Mouse (Mus musculus) gastrocnemius, postnatal 10 days (tissue): ENCODE data around the gene Il17d. TPM values are rescaled to one million over a fixed set of nuclear protein-coding genes. Genes with fewer than 3 reads are reported as not detected.
A peak's percentile ranks its signal among the peaks of the same experiment; 100 is the strongest.

Experiments
- DNase-seq: peaks from one replicate; pipeline ENCODE4 v3.0.0; 2021; ENCODE audit warnings: mixed read lengths
- total RNA-seq, 2 experiments: library from RNA; stranded (reverse); gene quantifications; 2 replicates each; pipeline ENCODE4 v1.2.3; 2021

Il17d gene
- total RNA-seq, 2 experiments from 2014 or later = 7.7 to 9.3 TPM

DNA sequence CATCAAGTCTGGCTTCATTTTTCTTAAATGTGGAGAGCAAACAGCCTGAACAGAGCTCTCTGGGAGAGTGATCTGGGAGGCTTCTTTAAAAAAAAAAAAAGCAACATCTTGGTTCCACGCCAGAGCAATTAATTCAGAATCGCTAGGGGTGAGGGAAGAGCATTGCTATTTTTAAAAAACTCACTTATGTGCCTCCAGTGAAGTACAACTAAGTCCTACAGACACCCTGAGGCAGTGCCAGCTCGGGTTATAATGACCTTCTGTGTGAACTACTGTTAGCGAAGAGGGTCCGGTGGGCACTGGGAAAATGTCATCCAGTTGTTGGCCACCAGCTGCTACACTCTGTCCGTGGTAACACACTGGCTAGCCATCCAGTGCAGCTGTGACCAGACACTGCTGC lies 11.1 kb downstream of the Il17d start:
- no peak for DNase-seq

DNA sequence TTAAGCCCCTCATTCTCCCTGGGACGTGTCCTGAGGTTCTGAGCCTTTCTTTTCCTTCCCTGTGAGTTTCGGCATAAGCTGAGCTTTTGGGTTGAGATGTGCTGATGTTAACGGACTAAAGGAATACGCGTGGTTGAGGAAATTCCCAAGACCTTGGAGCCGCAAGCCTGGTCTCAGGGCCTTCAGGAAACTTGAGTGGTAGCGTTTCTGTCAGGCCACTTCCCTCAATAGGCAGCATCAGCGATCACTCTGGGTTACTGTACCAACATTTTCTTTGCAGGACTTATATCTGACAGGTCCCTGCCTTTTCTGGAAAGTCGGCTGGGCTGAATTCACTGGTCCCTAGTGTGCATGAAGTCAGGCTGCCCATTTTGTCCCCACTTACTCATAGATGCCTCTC lies 12.2 kb downstream of the Il17d start:
- DNase-seq = no peak

DNA sequence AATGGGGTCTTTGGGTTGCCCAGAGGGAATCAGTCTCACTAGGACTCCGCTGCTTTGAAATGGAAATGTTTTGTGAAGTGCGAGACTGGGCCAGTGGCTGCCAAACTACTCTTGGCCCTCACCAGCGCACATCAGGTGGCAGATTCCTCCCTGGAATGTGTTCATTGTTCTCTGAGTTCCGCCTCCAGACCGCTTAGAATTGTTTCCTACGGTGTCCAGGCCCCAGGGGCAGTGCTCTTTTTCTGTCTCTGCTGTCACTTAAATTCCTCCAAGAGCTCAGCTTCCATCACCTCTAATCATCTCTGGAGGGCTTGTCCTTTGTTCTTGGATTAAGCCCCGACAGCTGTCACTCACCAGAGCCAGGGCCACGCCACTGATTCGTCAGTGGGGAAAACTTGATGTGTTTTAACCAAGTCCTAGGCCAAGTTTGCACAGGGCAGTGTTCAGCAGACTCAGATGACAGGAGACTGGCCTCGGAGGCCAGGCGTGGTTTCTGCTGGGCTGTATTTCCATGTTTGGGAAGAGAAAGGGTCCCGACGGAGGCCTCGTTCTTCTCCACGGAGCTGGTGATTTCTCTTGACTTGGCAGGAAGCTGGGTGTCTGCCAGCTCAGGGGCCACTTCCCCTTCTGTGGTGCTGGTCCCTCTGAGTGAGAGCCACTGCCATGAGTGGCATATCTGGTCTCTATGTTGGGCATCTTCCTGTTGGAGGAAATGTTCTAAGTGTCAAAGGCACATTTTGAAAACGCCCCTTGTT lies 12.9 kb downstream of the Il17d start:
- peak; percentile 39 for DNase-seq

DNA sequence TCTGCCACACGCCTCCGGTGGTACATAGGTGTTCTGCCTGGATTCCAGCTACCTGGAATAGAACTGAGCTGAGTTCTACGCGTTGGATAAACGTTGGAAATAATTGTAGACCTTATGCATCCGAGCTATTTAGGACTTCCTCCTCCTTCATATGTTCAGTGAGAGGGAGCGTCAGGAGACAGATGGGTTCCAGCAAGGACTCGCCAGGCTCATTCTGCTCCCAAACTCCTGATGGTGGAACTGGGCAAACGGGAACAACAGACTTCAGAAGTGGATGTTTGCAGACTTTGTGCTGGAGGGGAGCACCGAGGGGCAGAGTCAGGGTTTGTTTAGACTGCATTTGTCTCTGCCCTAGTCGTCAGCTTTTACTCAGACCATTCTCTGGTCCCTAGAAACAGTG lies 16.1 kb downstream of the Il17d start:
- DNase-seq = no peak

DNA sequence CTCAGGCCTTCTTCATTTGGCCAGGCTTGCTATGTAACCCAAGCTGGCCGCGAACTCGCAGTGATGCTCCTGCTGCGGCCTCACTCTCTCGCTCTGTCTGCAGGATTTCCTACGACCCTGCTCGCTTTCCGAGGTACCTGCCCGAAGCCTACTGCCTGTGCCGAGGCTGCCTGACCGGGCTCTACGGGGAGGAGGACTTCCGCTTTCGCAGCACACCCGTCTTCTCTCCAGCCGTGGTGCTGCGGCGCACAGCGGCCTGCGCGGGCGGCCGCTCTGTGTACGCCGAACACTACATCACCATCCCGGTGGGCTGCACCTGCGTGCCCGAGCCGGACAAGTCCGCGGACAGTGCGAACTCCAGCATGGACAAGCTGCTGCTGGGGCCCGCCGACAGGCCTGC lies 17.7 kb downstream of the Il17d start:
- DNase-seq = no peak

DNA sequence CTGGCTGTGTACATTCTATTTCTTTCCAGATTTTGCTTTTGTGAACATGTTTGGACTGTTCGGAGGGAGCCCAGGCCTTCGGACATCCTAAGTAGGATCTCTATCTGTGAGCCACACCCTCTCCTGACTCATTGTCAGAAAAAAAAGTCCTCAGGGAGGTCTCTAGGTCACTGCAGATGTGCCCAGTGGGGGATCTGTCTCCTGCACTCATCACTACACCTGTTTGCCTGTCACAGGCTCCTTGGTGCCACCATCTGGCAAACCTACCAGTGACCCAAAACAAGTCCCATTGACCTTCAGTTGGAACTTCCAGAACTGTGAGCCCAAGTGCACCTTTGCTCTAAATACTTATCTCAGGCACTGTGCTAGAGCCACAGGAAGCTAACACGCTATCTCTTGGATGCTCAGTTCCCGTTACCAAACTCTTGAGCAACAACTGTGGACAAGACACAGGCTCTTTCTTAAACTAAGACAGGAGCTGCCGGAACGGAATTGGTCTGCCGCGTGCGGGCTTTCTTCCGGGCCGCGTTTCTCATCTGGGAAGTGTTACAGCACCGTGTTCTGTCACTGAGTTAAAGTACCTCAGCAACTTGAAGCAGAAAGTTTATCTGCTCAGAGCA lies 19.0 kb downstream of the Il17d start:
- DNase-seq = no peak

DNA sequence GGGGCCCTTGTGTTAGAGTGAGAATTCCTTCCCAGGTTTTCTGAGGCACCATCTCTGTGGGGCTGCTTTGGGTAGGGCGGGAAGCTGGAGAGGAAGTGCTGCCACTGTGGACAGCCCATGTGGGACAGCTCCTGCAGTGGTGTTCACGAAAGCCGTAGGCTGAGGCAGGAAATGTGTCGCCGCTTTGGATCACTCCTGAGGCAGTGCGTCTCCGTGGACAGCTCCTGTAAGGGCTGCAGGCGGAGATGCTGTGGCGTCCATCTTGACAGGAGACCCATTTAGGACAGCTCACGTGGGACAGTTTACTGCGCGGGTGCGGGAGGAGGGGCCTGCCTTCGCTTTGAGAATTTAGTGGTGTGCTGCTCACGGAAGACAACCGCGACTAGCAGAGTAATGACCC lies 20.9 kb downstream of the Il17d start:
- DNase-seq = no peak

DNA sequence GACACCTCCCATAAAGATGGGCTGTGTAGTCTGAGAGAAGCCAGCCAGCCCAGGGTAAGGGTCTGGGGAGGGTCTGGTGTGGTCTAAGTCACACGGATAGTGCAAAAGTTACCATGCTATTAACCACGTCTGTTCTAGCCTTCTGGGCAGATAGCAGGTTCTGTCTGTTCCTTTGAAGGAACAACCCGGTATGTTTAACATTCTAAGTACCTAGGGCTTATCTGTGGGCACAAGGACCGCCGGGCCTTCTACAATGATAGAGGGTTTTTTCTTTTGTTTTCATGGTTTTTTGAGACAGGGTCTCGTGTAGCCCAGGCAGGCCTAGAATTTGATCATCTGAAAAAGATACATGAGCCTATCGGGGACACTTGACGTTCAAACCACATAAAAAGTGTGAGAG lies 21.6 kb downstream of the Il17d start:
- no peak for DNase-seq

DNA sequence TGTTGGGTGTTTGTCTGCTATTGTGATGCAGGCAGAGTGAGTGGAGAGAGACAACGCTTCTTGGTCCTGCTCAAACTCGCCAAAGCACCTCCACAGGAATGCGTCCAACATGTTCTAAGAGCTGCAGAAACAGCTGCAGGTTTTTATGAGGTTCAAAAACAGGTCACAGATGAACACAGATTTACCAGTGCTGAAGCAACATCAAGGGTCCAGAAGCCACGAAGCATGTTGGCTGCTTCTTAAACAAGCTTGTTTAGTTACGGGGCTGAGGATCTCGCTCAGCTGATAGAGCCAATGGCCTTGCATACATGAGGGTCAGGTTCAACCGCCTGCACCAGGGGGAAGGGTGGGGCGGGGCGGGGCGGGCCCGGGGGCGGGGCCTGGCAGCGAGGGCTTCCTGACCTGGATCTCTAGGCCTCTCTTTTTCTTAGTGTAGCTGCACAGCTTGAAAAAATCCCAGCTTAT lies 22.0 kb downstream of the Il17d start:
- no peak for DNase-seq

DNA sequence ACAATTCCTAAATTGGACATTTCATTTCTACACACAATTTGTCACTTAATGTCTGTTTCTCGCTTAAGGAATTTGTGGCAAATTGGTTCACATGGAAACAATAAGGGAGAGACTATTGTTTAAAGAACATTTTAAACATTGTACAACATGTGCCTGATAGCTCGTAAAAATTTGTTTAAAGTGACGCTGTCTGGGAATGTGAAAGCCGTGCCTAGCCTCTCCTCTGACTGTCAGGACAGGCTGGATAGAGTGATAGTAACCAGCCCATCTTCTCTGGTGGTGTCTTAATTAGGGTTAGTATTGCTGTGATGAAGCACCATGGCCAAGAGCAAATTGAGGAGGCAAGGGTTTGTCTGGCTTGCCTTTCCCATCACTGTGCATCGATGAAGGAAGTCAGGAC lies 22.5 kb downstream of the Il17d start:
- DNase-seq = no peak

DNA sequence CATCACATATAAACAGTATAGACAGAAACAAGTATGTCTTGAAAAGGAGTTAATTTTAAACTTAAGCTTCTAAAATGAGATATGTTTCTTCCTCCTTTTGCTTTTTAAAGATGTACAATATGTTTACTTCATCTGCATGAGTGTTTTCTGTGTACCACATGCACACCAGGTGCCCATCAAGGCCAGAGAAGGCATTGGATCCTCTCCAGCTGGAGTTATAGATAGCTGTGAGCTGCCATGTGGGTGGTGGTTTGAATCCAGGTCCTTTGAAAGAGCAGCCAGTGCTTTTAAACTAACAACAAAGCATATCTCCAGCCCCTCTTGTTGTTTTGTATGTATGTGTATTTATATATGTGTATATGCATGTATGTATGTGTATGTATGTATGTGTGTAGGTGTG lies 28.4 kb downstream of the Il17d start:
- DNase-seq = no peak

DNA sequence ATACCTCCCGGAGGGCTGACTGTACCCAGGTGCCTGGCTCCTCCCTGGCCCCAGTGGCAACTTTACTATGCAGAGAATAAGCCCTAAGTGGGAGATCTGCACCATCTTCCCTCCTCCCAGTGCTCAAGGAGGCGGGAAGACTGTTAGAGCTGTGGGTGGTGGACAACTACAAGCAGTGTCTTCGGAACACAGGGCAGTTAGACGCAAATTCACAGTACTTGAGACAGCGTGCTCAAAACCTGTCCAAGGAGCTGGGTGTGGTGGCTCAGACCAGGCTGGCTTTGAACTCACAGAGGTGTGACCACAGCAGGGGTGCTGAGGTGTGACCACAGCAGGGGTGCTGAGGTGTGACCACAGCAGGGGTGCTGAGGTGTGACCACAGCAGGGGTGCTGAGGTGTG lies 29.9 kb downstream of the Il17d start:
- no peak for DNase-seq

DNA sequence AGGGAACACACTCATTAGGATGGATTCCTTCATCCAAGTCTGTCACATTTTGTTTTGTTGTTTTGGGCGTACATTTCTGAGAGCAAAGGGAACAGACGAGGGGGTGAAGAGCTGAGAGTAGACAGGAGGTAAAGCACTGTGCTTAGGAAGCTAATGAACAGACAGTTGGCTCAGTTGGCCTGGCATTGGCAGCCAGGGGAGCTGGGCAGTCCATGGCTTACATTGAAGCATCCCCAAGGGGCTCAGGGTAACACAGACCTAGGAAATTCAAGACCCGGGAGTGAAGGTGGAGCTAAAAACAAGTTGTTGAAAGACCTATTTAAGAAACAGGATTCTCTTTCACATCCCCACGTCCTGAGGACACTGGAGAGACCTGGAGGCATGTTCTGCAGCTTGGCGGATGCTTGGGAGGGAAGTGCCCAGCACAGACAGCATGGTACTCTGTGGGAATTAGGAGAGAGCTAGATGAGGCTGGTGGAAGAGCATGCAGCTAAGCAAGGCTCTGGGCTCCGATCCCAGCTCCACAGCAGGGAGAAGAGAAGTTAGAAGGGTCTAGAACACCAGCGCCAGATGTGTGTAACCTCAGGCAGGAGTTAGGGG lies 31.0 kb downstream of the Il17d start:
- no peak for DNase-seq

DNA sequence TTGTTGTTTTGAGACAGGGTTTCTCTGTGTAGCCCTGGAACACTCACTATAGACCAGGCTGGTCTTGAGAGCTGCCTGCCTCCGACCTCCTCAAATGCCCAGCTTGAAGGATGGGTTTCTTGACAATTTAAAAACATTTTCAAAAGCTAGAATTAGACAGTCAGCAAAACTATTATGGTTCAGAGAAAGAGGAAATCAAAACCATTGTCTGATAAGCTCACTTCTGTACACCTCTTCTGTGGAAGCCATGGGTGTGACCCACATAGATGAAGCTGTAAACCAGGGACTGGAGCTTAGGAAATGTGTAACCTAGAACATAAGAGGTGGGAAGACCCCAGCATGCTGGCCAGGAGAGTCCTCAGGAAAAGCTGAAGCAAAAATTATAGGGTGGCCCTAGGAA lies 32.3 kb downstream of the Il17d start:
- no peak for DNase-seq

DNA sequence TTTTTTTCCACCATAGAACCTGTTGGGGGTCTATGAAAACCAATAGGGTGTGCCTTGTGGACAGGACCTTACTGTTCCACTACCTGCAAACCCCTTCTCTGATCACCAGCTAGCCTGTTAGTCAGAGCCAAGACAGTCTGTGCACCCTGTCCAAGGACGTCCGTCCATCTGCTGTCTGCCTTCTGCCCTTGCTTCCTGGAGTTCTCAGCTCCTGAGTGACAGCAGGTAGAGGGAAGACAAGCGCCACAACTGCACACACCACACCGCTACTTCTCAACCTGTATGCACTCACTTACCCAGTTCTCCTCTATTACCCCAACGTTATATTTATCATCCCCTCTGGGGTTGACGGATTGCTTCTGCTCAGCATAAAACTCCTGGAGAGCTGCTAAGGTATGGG lies 41.0 kb downstream of the Il17d start:
- no peak for DNase-seq

DNA sequence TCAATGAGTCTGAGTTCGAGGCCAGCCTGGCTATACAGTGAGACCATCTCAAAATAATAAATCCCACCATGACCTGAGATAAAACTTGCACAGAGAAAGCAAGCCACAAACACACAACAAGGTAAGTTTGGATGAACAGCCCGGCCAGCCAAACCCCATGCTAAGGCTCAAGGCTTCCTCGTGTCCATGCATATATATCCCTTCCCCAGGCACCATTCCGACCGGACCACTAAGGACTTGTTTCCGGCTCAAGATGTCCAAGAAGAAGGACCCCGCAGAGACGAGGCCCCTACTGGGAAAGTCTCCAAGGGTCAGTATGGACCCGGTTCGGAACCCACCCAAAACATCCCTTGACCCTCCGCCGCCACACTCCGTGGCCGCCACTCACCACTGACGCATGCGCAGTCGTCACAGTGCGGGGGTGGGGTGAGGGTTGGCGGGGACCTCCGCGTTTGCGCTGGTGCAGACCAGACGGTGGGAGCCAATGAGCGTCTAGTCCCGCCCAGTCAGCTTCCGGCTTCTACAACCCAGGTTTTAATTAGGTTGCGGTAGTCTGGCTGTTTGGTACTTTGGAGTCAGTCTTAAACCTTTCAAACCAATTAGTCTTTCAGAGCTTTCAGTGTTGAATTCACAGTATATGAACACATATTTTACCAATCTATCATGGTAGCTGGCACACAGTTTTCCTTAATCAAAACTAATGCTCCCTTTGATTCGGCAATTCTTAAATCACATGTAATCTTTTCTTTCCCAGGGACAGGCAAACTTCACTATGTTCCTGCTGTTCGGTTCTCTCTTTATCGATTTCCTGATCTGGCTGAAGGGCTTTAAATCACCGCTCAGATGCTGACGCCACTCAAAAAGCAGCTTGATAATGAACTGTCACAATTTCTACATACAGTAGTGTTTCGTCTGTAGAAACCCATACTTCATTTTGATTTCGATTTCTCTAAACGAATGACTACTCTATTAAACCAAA lies 46.9 kb downstream of the Il17d start, which contains the start of gene Eef1akmt1:
Gene Eef1akmt1, minus strand, starts transcription at position 458 of the 979 bp plus-strand sequence.
- DNase-seq = peak; percentile 97

DNA sequence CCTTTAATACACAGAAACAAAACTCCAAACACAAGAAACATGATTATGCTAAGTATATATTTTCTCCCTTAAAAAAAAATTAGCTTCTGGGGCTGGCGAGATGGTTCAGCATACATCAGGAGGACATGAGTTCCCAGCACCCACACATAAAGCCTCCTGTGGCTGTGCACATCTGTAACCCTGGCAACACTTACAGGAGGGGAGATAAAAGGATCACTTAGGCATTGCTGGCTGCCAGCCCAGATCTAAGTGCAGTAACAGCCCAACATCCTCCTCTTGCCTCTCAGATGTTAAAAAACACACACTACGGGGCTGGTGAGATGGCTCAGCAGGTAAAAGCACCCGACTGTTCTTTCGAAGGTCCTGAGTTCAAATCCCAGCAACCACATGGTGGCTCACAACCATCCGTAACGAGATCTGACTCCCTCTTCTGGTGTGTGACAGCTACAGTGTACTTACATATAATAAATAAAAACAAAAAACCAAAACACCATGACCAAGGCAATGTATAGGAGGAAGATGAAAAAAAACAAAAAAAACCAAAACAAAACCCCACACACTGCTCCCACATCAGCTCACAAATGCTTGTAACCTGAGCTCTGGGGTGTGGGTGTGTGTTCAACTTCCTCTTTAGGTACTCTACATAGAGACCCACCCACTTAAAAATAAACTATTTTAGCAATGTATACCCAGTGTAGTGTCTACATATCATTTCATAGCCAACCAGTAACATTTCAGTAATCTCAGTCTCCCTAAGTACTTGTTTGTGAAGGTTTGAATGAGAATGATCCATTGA lies 50.4 kb downstream of the Il17d start:
- DNase-seq = no peak

DNA sequence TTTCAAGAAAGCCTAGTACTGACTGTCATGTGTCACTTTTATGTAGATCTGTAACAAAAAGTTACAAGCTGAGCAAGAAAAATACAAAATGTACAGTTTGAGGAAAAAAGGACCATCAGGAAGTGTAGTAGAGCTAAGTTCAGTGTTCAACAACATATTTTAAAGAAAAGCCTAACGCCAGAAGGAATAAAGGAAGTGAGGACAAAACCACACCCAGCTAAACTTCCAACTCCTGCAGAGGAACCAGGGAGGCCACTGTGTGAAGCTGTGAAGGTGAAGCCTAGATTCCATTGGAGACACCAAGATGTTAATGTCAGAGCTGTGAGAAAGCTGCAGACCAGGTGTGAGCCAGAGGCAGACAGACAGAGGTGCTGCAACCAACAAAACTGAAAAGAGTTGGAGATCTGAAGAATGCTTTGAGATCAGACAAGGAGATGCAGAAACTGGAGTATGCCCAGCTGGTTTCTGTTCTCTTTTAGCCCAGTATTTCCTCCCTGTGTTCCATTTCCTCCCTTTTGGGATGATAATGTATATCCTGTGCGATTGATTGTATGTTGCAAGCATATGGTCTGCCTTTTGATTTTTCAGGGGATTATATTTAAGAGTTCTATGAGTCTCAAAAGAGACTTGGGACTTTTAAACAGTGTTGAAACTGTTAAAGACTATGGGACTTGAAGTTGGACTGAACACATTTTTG lies 51.9 kb downstream of the Il17d start:
- no peak for DNase-seq

DNA sequence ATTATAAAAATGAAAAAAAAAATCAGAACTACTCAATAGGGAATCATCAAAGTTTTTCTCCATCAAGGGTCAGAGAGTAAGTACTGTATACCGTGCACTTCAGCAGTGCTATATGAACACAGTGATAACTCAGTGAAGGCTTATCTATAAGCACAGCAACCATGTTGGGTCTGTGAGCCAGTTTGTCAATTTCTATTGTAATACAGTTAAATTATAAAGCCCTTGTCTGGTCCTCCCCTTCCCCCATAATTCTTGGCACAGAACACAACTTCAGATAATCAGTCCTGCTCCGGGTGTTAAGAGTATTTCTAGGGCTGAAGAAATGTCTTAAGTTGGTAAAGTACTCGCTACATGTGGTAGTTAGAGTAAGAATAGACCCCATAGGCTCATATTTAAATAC lies 67.3 kb downstream of the Il17d start:
- no peak for DNase-seq
